ENCODE assay signal across 8 mouse cellular contexts in the genomic region with DNA sequence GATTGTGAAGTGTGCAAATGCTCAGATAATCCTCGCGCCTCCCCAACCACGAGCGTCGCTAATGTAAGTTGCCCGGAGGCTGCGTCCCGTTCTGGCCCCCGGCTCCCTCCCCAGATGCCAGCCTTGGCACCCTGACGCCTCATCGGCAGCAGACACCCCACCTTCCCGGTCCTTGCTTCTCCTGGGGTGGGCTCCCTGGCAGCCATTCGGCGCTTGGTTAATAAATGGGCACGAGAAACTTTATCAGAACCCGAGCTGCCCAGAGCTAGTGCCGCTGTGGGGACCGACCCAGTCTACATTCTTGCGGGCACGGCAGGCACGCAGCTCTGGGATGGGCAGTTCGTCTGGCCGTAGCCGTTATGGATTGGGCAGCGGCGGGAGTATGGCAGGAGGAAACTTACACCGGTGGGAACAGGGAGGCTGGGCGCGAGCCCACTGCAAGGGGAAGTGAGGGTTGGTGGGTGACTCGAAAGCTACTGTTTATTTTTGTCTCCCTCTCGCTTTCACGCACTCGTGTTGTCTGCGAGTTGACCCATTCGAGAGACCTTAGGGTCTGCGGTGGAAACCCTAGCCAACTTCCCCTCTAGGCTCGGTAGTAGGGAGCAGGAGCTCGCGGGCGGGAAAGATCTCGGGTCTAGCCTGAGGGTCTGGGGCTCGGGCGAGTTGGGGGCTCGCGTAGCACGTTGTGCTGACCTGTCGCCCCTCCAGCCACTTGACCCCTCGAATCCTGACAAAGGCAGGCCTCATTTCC. TPM values are rescaled to one million over a fixed set of nuclear protein-coding genes. Genes with fewer than 3 reads are reported as not detected.
A peak's percentile ranks its signal among the peaks of the same experiment; 100 is the strongest.
DNase-seq lines count a peak whose midpoint lies in the region; ATAC-seq lines count a peak whose summit lies in the region.

No protein-coding gene starts in this region.

- H3K4me1 ChIP-seq in intestine, embryonic 16.5 days (ENCODE audit: control insufficient read depth, insufficient read depth, low read length) = peaks cover 39% of the 10 kb centered on the region
- H3K4me1 ChIP-seq in liver, embryonic 13.5 days (replicated peaks) = peaks cover 54% of the 10 kb centered on the region
- H3K4me1 ChIP-seq in stomach, embryonic 16.5 days (ENCODE audit: control insufficient read depth, insufficient read depth, low read length) = peaks cover 30% of the 10 kb centered on the region

- peak; percentile 45 to 50 for DNase-seq in left cerebral cortex, postnatal 14 days (ENCODE audit: low spot score in 2 of 2)
- DNase-seq in left cerebral cortex, adult 11 months (ENCODE audit: low spot score) = no peak
- peak; percentile 78 for DNase-seq in embryo, embryonic 10.5 days (ENCODE audit: low spot score)
- peak; percentile 59 for DNase-seq in liver, embryonic 13.5 days
- peak; percentile 53 to 60 for DNase-seq in natural killer cell, adult 2 months (ENCODE audit: low spot score in 2 of 2)

- H3K9me3 ChIP-seq in intestine, embryonic 16.5 days (ENCODE audit: control insufficient read depth, low read length) = no peaks in the 10 kb centered on the region
- H3K9me3 ChIP-seq in liver, embryonic 13.5 days (replicated peaks) = no peaks in the 10 kb centered on the region
- no peaks in the 10 kb centered on the region for H3K9me3 ChIP-seq in stomach, embryonic 16.5 days (replicated peaks; ENCODE audit: control insufficient read depth, low read length)

- intact Hi-C loops in left cerebral cortex, postnatal 14 days (cut with DNase I) = loop anchor here (2.0 to 5.0 kb wide), 2 partner anchors 75 to 208 kb away; no protein-coding TSS in a partner anchor

- peak overlapping the region; percentile 91 for H3K4me3 ChIP-seq in intestine, embryonic 16.5 days (ENCODE audit: low read length)
- peak overlapping the region; percentile 91 for H3K4me3 ChIP-seq in liver, embryonic 13.5 days (replicated peaks)
- H3K4me3 ChIP-seq in stomach, embryonic 16.5 days (replicated peaks; ENCODE audit: low read length) = peak overlapping the region; percentile 70

- WGBS in intestine, embryonic 16.5 days = under 1% methylated on average over 48 of the region's 48 CpGs
- under 1% methylated on average over 48 of the region's 48 CpGs for WGBS in liver, embryonic 13.5 days (ENCODE audit: insufficient replicate concordance)
- under 1% methylated on average over 48 of the region's 48 CpGs for WGBS in stomach, embryonic 16.5 days

- H3K27ac ChIP-seq in intestine, embryonic 16.5 days (ENCODE audit: low read length) = peak overlapping the region; percentile 98
- peak overlapping the region; percentile 95 for H3K27ac ChIP-seq in liver, embryonic 13.5 days
- peak overlapping the region; percentile 99 for H3K27ac ChIP-seq in stomach, embryonic 16.5 days (ENCODE audit: low read length)

- no peaks in the 10 kb centered on the region for H3K27me3 ChIP-seq in intestine, embryonic 16.5 days (replicated peaks; ENCODE audit: control insufficient read depth, insufficient read depth, low read length)
- H3K27me3 ChIP-seq in liver, embryonic 13.5 days = peaks cover 8% of the 10 kb centered on the region; the same call in 1 of the 2 replicates
- no peaks in the 10 kb centered on the region for H3K27me3 ChIP-seq in stomach, embryonic 16.5 days (ENCODE audit: control insufficient read depth, insufficient read depth, low read length)

- peak overlapping the region; percentile 87 for H3K4me2 ChIP-seq in intestine, embryonic 16.5 days (ENCODE audit: low read depth, low read length)
- H3K4me2 ChIP-seq in liver, embryonic 13.5 days = peak overlapping the region; percentile 99
- peak overlapping the region; percentile 86 for H3K4me2 ChIP-seq in stomach, embryonic 16.5 days (ENCODE audit: low read depth, low read length)

- no peaks in the 10 kb centered on the region for H3K36me3 ChIP-seq in intestine, embryonic 16.5 days (ENCODE audit: control insufficient read depth, insufficient read depth, low read length)
- H3K36me3 ChIP-seq in liver, embryonic 13.5 days = peaks cover 6% of the 10 kb centered on the region
- H3K36me3 ChIP-seq in stomach, embryonic 16.5 days (ENCODE audit: control insufficient read depth, insufficient read depth, low read length) = no peaks in the 10 kb centered on the region

- peak; percentile 41 for ATAC-seq in granulocyte monocyte progenitor cell, adult 5-6 weeks (replicated peaks; ENCODE audit: poor library complexity, severe bottlenecking)
- 0 out of 2 replicates have a peak, but pooled peaks have one; percentile 17 for ATAC-seq in intestine, embryonic 16.5 days
- peak; percentile 16 for ATAC-seq in liver, embryonic 13.5 days (ENCODE audit: low read depth)
- peak; percentile 16; the same call in 1 of the 2 replicates for ATAC-seq in stomach, embryonic 16.5 days (ENCODE audit: insufficient read depth, low FRiP score)

- H3K9ac ChIP-seq in intestine, embryonic 16.5 days (ENCODE audit: low read depth, low read length) = peak overlapping the region; percentile 99
- peak overlapping the region; percentile 92 for H3K9ac ChIP-seq in liver, embryonic 13.5 days
- H3K9ac ChIP-seq in stomach, embryonic 16.5 days (ENCODE audit: low read length) = peak overlapping the region; percentile 93

RNA-seq across cellular contexts. Expression of gene Anp32a, which starts 1.5 kb away (rescaled TPM):
- 100 to 1,000 TPM; 254 to 262 TPM for total RNA-seq in left cerebral cortex, postnatal 14 days (2021)
- total RNA-seq in granulocyte monocyte progenitor cell, adult 5-6 weeks (2014; fragmentation: Nextera tagmentation) = 212 and 423 TPM in 2 replicates
- 721 and 833 TPM in 2 replicates for total RNA-seq in granulocyte monocyte progenitor cell, adult 5-6 weeks (2017)
- 146 and 206 TPM in 2 replicates for polyA plus RNA-seq in intestine, embryonic 16.5 days (2015; fragmentation: Nextera tagmentation; extraction: Ambion mirVana)
- polyA plus RNA-seq in liver, embryonic 13.5 days (2015; fragmentation: Nextera tagmentation; extraction: Ambion mirVana) = 102 and 117 TPM in 2 replicates
- polyA plus RNA-seq in stomach, embryonic 16.5 days (2015; fragmentation: Nextera tagmentation; extraction: Ambion mirVana) = 117 and 125 TPM in 2 replicates
